Mouse (Mus musculus): ENCODE measurements at regions not wholly inside any gene's neighbourhood (a gene's known extent, or its start where the extent isn't known, plus 50 kb on each side); places are given as distances from the start of the nearest gene placed in this dataset.

DNA sequence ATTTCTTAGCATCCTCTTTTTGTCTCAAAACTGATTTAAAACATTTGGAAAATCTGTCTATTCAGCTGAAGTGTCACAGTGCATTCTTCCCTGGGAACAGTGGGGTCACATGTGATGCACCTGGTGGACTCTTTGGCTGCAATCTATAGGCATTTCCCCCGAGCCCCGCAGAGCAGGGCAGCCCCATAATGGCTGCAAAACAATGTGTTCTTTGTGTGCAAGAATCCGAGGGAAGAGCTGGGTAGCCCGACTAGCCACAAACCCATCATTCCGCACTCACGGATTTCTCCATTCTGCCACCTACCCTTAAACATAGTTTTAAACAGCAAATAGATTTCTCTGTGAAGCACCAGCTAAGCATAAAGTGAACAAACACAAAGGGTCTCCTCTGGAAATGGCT lies 252.2 kb downstream of the Barhl2 start:
- in situ Hi-C loops (cut with MboI; ENCODE audit: unreplicated experiment in 2 of 2) = no loop called here

DNA sequence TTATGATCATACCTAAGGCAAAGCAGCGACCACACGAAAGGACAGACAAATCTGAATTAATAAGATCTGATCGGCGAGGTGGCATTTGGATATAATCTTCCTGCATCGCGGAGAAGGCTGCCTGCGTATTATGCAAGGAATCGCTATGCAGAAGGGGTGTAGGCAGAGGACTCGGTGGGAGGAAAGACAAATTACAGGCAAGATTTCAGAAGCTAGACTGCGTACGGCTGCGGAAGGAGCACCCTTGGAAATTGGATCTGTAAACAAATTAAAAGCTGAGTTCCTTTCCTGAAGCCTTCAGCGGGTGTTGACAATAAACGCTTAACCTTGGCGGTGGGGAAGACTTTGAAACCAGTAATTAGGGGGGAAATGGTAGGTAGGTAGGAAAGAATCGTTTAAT lies 257.3 kb downstream of the Barhl2 start:
- in situ Hi-C loops (cut with MboI; ENCODE audit: unreplicated experiment in 2 of 2) = no loop called here

DNA sequence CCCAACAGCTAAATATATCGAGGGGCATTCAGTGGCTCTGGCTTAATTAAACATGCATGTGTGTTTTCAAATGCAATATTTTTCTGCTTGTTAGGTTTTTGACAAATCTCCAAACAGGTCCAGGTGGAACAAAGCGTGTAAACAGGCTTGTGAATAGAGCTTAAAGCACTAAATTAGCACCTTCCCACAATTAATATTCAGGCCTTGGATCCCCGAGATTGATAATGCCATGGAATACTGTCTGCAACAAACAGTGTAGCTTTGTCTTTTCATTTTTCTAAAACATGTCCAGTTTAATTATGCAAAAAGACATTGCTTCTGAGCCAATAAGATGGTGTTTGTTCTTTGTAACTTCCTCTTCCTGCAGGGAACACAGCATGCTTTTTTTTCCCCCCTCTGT lies 258.9 kb downstream of the Barhl2 start:
- in situ Hi-C loops (cut with MboI; ENCODE audit: unreplicated experiment in 2 of 2) = no loop called here

DNA sequence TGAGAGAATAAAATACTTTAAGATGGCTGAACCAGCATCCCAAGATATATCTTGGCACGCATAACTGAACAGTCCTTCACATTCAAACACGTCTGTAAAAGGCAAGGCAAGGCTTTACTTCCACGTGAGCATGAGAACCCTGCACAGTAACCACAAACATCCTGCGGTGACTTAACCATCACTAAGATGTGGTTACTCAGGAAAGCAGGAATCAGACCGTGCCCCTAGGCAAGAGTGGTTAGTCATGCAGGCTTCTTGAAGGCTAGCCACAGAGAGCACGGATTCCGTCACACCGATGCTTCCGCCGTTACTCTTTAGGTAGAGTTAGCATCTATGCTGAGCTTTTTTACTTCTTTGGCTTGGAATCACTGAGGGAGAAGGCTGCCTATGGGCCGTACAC lies 266.8 kb downstream of the Barhl2 start:
- in situ Hi-C loops (cut with MboI; ENCODE audit: unreplicated experiment in 2 of 2) = no loop called here

DNA sequence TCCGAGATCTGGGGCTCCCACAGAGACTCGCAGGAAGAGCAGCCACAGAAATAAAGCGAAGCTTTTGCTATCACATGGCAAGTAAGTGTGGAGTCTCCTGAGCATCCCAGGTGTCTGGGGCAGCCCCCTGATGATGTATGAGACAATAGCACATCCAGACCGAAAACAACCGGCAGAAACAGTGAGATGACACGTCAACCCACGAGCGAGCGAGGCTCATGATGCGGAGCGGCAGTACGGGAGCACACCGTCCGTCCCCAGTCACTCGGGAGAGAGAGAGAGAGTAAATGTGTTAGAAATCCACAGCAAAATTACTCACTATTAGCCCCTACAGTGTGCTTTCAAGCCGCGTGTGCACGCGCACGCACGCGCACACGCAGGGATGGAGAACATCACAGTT lies 276.2 kb downstream of the Barhl2 start:
- in situ Hi-C loops (cut with MboI; ENCODE audit: unreplicated experiment in 2 of 2) = no loop called here

DNA sequence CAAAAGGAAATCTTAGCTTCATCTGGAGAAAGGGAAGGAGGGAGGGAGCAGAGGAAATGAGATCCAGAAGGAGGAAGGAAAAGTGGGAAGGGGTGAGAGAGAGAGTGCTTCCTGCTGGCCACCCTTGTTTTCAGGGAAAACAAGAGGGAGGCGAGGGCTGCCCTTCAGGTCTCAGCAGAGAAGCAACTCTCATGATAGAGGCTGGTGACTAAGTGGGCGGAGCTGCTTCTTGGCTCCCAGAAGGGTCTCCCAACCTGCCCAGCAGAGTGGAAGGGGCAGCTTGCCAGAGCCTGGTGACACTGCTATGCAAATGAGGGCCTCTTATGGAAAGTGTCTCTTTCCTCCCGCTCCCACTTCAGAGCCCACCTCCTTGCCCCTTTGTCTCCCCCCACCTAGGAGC lies 285.8 kb downstream of the Barhl2 start:
- in situ Hi-C loops (cut with MboI; ENCODE audit: unreplicated experiment in 2 of 2) = no loop called here

DNA sequence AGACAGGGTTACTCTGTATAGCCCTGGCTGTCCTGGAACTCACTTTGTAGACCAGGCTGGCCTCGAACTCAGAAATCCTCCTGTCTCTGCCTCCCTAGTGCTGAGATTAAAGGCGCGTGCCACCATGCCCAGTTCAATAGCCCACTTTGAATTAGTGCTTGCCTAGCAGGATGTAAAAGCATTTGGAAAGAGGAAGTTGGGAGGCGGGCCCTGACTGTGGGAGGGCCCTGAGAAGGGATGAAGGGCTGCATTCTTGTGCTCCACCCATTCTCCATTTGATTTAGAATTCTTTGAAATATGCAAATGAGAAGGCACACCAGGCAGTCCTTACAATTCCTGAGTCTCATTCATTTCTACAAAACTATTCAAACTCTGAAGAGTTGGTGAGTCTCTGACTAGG lies 287.6 kb downstream of the Barhl2 start:
- in situ Hi-C loops (cut with MboI; ENCODE audit: unreplicated experiment in 2 of 2) = no loop called here

DNA sequence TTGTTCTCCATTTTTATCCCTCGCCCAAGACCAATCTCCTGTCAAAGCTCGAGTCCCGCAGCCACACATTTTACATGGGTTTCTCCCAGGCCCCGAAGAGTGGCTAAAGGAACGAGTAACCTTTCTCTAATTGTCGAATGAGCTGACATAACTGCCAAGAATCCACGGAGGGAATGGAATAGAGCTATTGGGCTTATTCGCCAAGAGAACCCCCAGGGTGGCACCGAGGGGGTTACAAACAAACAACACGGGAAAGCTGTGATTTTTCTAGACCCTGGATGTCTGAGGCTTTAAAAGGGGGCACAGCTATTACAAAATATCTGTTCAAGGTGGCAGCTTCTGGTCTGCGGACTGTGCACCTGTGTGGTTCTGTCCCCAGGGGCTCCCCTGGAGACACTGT lies 290.4 kb downstream of the Barhl2 start:
- in situ Hi-C loops (cut with MboI; ENCODE audit: unreplicated experiment in 2 of 2) = no loop called here

DNA sequence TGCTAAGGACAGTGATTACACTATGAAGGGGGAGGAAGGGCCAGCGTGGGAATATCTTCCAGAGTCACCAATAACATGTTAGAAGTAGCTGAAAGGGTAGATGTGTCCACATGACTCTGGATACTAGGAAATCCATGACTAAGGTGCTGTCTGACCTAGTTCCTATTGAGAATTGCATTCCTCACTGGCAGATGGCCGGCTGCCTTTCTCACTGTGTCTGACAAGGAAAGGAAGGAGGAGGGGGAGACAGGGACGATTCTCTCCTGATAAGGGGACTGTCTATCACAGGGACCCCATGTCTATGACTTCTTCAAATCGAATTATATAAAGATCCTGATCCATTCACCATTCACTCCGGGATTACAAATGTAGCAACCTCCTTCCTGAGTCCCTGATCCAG lies 289.9 kb downstream of the Zfp326 start:
- in situ Hi-C loops (cut with MboI; ENCODE audit: unreplicated experiment in 2 of 2) = no loop called here

DNA sequence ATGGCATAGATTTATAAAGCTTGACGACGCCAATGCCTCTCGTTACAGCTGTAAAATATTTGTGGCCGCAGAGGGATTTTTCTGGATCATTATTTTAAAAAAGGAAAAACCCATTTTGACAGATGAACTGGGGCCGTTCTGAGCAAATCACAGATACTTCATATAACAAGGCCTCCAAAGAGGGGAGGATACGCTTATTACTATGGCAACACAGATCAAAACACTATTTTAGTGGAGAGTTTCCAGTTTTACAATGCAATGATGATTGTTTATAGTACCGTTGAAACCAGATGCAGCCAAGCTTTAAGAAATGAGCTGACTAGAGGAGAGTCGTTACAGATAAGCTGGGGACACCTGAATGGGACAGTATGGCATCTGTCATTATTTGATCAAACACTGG lies 287.8 kb downstream of the Zfp326 start:
- in situ Hi-C loops (cut with MboI; ENCODE audit: unreplicated experiment in 2 of 2) = no loop called here

DNA sequence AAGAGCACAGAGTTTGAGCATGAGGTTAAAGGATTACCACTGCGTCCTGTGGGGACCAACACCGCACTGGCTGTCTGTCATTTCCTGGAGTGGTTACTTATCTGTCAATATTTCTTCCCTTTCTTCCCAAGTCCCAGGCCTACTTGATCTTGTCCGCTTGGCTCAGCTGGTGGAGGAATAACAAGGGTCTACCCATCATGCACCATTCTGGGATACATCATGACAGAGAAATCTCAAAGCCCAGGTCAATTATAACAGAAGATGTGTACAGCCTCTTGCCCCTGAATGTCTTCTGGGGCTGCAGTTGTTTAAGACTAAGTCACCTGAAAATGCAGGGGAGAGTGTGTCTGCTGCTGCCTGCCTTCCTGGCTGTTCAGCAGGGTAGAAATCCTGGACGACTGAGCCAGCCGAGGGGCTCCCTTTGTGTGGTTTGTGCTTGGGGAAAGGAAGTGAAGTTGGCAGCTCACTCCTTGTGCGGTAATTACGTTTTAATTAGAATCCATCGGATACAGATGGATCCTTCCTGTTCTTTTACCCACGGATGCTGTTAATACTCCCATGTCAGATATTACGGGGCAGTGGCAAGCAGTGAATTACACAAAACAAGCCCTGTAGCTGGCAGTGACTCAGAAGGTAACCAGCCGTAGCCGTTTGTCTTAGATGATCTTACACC lies 286.8 kb downstream of the Zfp326 start:
- in situ Hi-C loops (cut with MboI; ENCODE audit: unreplicated experiment in 2 of 2) = no loop called here

DNA sequence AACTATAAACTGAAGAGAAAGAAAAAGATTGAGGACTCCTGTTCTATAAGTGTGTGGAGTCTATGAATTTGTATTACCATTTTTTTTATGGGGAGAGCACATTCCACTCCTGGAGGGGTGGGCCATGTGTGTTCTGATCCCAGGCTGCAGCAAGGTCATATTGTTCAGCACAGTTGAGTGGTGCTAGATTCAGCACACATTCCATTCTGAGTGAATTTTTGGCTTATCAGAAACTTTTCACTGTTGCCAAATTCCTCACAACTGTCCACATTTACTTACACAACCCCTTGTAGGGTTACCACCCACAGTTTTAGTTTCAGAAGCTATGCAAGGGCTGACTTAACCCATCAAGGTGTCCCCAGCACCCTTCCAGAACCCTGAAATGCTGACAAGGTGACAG lies 262.7 kb downstream of the Zfp326 start:
- in situ Hi-C loops (cut with MboI; ENCODE audit: unreplicated experiment in 2 of 2) = no loop called here

DNA sequence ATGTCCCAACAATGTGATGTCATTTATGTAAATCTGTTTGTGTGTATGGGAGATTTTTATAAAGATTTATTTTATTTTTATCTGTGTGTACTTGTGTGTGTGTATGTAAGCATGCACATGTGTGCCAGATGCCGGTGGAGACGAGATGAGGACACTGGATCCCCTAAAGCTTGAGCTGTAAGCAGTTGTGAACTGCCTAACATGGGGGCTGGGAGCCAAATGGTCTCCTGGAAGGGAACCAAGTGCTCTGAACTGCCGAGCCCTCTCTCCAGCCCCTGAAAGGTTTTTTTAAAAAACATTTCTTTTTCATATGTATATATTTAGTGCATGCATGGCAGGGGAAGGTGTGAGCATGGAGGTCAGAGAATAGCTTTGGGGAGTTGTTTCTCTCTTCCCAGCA lies 246.6 kb downstream of the Zfp326 start:
- in situ Hi-C loops (cut with MboI; ENCODE audit: unreplicated experiment in 2 of 2) = no loop called here

DNA sequence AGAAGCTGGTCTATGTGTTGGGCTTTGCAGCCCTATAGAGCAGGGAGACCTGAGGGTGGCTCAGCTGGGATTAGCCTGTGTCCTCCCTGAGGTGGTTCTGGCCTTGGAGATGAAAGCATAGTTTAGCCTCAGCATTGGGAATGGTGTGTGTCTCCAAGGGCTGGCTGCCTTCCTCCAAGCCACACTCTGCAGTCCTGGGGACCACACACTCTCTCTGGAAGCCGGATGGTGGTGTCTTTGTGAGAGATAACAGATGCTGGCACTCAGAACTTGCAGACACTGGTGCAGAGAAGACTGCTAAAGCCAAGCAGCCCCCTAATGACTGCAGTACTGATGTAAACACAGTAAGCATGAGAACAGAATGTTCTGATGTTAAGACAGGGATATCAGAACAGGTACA lies 243.2 kb downstream of the Zfp326 start:
- in situ Hi-C loops (cut with MboI; ENCODE audit: unreplicated experiment in 2 of 2) = no loop called here

DNA sequence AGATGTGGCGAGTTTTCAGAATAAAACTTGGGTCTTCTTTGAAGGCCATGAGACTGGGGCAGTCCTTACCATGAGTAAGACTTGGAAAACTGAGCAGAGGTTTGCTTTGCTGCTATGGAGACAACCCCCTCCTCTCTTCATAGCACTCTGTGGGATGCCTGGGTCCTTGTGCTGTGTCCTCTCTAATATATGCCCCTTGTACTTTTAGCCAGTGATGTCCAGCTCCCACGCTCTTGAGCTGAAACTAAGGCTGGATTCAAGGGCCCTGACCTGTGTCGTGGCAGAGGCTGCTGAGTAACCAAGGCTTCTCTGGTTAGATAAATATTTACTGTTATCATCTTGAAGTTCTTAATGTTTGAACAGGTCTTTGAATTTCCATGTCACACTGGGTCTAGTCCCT lies 236.8 kb downstream of the Zfp326 start:
- in situ Hi-C loops (cut with MboI; ENCODE audit: unreplicated experiment in 2 of 2) = no loop called here

DNA sequence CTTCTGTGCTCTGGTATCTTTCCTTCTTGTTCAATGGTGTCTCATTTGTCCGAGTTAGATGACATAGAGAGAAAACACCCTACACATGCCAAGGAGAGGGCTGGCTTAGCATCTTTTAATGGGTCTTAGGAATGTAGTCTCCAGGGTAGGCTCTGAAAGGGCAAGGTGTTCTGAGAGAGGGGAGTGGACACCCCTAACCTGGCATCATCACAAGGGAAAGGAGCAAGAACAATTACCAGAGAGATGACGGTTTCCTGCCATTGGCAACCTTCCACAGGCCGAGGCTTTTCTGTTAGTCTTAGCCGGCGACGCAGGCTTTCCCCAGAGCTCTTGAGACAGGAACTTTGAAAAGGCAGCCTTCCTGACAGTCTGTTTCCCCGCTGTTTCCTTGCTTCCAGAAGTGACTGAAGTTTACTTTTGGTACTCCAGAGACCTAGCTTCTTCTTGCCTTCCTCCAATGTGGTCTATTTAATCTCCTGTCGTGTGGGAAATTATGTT lies 232.2 kb downstream of the Zfp326 start:
- in situ Hi-C loops (cut with MboI; ENCODE audit: unreplicated experiment in 2 of 2) = no loop called here

DNA sequence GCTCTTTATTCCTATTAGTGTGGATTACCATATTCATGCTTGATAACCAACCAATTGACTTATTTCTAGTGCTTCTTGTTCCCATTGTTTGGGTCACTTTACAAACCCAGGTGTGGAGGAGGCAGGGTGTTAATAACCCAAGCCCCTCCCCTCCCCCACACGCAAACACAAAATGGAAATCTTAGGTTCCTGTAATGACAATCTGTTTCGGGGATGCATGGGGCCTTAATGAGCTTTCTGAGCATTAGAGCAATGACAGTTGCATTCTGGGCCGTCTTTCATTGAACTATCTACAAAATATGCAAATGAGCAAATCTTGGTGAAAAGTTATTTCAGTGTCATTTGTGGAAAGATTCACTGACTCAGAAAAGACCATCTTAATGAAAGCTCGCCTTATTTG lies 225.9 kb downstream of the Zfp326 start:
- in situ Hi-C loops (cut with MboI; ENCODE audit: unreplicated experiment in 2 of 2) = no loop called here

DNA sequence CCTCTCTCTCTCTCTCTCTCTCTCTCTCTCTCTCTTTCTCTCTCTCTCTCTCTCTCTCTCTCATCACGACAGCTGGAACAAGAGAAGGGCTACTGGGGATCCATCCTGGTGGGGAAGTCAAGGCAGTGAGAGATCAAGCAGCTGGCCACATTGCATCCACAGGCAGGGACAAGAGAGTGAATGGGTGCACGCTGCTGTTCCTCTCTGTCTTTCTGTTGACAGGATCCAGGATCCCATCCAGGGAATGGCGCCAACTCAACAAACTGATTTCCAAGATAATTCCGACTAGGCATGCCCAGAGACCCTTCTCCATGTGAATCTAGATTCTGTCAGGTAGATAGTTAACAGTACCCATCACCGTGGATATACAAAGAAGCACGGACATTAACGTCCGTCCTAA lies 222.5 kb downstream of the Zfp326 start:
- in situ Hi-C loops (cut with MboI; ENCODE audit: unreplicated experiment in 2 of 2) = no loop called here

DNA sequence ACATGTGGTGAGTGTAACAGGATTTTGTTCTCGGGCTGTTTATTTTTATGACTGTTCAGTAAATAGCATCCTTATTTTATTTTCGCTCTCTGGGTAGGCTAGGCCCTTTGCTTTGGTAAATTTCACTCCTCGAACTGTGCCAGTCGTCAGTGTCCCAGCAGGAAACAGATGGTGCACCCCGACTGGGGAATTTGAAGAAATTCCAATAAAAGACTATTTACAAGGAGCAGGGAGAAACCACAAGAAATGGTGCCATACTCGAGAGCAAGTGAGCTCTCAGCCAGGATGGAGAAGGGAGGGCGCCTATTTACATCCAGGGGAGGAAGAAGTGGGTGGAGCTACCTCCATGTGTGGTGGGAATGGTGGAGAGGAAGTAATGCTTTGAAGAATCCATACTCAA lies 213.0 kb downstream of the Zfp326 start:
- in situ Hi-C loops (cut with MboI; ENCODE audit: unreplicated experiment in 2 of 2) = no loop called here

DNA sequence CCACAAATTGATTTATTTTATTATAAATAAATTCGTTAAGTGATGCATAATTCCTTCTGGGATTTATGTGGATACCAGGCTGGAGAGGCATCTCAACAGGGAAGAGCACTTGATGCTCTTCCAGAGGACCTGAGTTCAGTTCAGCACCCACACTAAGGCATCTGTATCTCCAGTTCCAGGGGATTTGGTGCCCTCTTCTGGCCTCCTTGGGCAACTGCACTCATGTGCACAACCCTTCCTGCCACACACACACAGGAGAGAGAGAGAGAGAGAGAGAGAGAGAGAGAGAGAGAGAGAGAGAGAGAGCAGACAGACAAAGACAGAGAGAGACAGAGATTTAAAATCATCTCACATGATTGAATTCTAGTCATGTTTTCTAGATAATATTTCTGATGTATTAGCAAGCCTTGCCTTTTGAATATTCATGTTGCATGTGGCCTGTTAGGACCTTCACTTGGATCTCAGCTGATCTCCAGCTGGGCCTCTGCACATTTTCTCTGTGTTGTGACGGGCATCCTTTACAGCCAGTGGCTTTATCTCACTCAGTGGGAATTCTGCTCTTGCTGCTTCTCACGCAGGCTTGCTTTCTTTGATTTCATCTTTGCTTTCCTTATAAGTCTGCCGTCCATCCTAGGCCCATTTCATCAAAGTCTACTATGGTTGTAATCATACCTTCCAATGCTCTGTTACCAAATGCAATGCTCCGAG lies 212.3 kb downstream of the Zfp326 start:
- in situ Hi-C loops (cut with MboI; ENCODE audit: unreplicated experiment in 2 of 2) = no loop called here

DNA sequence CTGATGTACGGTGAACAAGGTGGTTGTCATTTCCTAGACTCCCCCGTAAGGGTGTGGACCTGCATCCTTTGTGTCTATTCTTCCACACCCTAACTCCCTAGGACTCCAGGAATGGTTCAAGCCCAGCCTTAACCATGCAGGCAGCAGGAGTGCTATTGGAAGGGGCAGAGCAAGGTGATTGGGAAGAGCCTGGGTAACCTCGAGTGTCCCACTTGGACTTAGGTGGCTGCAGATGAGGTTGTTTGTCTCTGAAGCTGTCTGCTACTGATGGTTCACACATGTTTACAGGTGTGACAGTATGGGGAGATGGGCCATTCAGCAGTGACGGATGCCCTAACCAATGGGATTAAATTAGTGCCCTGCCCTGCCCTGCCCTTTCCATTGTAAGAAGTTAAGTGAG lies 207.4 kb downstream of the Zfp326 start:
- in situ Hi-C loops (cut with MboI; ENCODE audit: unreplicated experiment in 2 of 2) = no loop called here

DNA sequence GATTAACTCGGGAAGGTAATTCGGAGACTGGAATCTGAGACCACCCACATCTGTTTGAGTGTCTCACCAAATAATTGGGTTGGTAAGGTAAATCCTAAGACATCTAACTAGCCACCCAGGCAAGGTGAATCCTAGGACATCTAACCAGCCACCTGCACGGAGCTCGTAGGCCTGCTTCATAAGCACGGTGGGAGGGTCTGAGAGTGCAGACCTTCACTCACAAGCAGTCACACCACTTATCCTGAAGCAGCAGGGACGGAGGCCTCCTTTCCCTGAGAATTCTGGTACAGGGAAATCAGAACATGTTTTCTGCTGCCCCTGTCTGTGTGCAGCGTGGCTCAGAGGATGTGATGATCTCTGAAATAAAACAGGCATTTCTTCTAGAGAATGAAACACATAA lies 206.5 kb downstream of the Zfp326 start:
- in situ Hi-C loops (cut with MboI; ENCODE audit: unreplicated experiment in 2 of 2) = no loop called here
